Mouse (Mus musculus): ENCODE data around the gene Cacna2d2.

Gene Cacna2d2

GRCm38 (mm10) chr9:107502131-107502846 lies 102.9 kb downstream of the Cacna2d2 start:
- DNase-seq, result peak; percentile 94

GRCm38 (mm10) chr9:107504662-107505537 lies 105.5 kb downstream of the Cacna2d2 start:
- no peak for DNase-seq

- no peak for DNase-seq
These were observed 108.9 kb downstream of the Cacna2d2 start for GRCm38 (mm10) chr9:107508266-107508665.

- no peak for DNase-seq
These were observed 111.1 kb downstream of the Cacna2d2 start for GRCm38 (mm10) chr9:107510384-107511100.

GRCm38 (mm10) chr9:107511436-107511835 lies 112.0 kb downstream of the Cacna2d2 start:
- no peak for DNase-seq

GRCm38 (mm10) chr9:107512326-107512725 lies 112.9 kb downstream of the Cacna2d2 start:
- DNase-seq, result no peak

- peak; percentile 88 for DNase-seq
These were observed 115.0 kb downstream of the Cacna2d2 start for GRCm38 (mm10) chr9:107514303-107514955.

GRCm38 (mm10) chr9:107520331-107520730 lies 120.9 kb downstream of the Cacna2d2 start:
- DNase-seq, result no peak

GRCm38 (mm10) chr9:107521190-107521589 lies 121.8 kb downstream of the Cacna2d2 start:
- no peak for DNase-seq

- DNase-seq, result no peak
These were observed 122.4 kb downstream of the Cacna2d2 start for GRCm38 (mm10) chr9:107521711-107522399.

- DNase-seq, result no peak
These were observed 122.9 kb downstream of the Cacna2d2 start for GRCm38 (mm10) chr9:107522400-107522711.

- DNase-seq, result peak; percentile 60
These were observed 127.0 kb downstream of the Cacna2d2 start for GRCm38 (mm10) chr9:107526198-107527026.

GRCm38 (mm10) chr9:107533791-107534407 lies 134.5 kb downstream of the Cacna2d2 start, which contains the start of gene Tmem115:
Gene Tmem115, plus strand, starts transcription at chr9:107533945.
- peak; percentile 97 for DNase-seq

GRCm38 (mm10) chr9:107534408-107535202 lies 135.2 kb downstream of the Cacna2d2 start:
- peak; percentile 68 for DNase-seq

GRCm38 (mm10) chr9:107538231-107538630 lies 138.8 kb downstream of the Cacna2d2 start:
- DNase-seq, result peak; percentile 68

GRCm38 (mm10) chr9:107538711-107539110 lies 139.3 kb downstream of the Cacna2d2 start:
- no peak for DNase-seq

- peak; percentile 63 for DNase-seq
These were observed 140.5 kb downstream of the Cacna2d2 start for GRCm38 (mm10) chr9:107539940-107540339.

- DNase-seq, result no peak
These were observed 141.0 kb downstream of the Cacna2d2 start for GRCm38 (mm10) chr9:107540420-107540819.

GRCm38 (mm10) chr9:107541005-107541404 lies 141.6 kb downstream of the Cacna2d2 start:
- no peak for DNase-seq
